Mouse (Mus musculus) kidney, adult 2 months (tissue): ENCODE data around the gene Gm43552.

Experiments used
- CTCF ChIP-seq: fragments of 200-500 bp; conservative IDR thresholded peaks from 2 replicates; pipeline ENCODE4 v1.5.1; 2011; ENCODE audit warnings: low read depth, mild to moderate bottlenecking, control low read depth, low read length, moderate library complexity, mixed read lengths; ENCODE audit not compliant: insufficient read depth, insufficient read length
- POLR2A ChIP-seq: fragments of 200-500 bp; IDR thresholded peaks from one replicate; pipeline ENCODE4 v1.6.1; 2011; ENCODE audit warnings: low read depth, low read length, control low read depth

GRCm38 (mm10) chr5:65505786-65506185 is 13.2 kb upstream of the Gm43552 start:
- TF ChIP-seq CTCF, result no peak
- no peak for TF ChIP-seq POLR2A
